Mouse (Mus musculus) neural tube, embryonic 15.5 days (tissue): ENCODE data around the gene Cryzl2. TPM values are rescaled to one million over a fixed set of nuclear protein-coding genes. Genes with fewer than 3 reads are reported as not detected.

Experiments used
- ATAC-seq: fragments of 200-750 bp; cut with Nextera tagmentation; 2 replicates; pipeline ENCODE4 v1.8.0; 2017; ENCODE audit warnings: mild to moderate bottlenecking, moderate TSS enrichment, moderate library complexity; ENCODE audit not compliant: low FRiP score
- H3K27ac ChIP-seq: fragments of 300-500 bp; sonication (generic); replicated peaks from 2 replicates; pipeline ENCODE4 v1.5.1; 2015; ENCODE audit warnings: mild to moderate bottlenecking, inconsistent platforms
- H3K27me3 ChIP-seq: fragments of 300-500 bp; sonication (generic); replicated peaks from 2 replicates; pipeline ENCODE4 v1.6.1; 2015; ENCODE audit warnings: inconsistent platforms
- H3K36me3 ChIP-seq: fragments of 300-500 bp; sonication (generic); 2 replicates; pipeline ENCODE4 v1.6.1; 2015; ENCODE audit warnings: inconsistent platforms
- H3K4me1 ChIP-seq: fragments of 300-500 bp; sonication (generic); 2 replicates; pipeline ENCODE4 v1.6.1; 2015; ENCODE audit warnings: inconsistent platforms
- H3K4me2 ChIP-seq: fragments of 300-500 bp; sonication (generic); 2 replicates; pipeline ENCODE4 v1.6.1; 2015; ENCODE audit warnings: inconsistent platforms, mild to moderate bottlenecking, moderate library complexity
- H3K4me3 ChIP-seq: fragments of 300-500 bp; sonication (generic); replicated peaks from 2 replicates; pipeline ENCODE4 v1.5.1; 2015; ENCODE audit warnings: mild to moderate bottlenecking, inconsistent platforms
- H3K9ac ChIP-seq: fragments of 300-500 bp; sonication (generic); replicated peaks from 2 replicates; pipeline ENCODE4 v1.6.1; 2015; ENCODE audit warnings: mild to moderate bottlenecking, inconsistent platforms
- H3K9me3 ChIP-seq: fragments of 300-500 bp; sonication (generic); replicated peaks from 2 replicates; pipeline ENCODE4 v1.6.1; 2016; ENCODE audit warnings: inconsistent platforms
- WGBS: fragments of 180-500 bp; shearing (Covaris S2); methylation state at CpG from one replicate; pipeline ENCODE4 v1.1.7; 2015; ENCODE audit warnings: mixed read lengths; 5-methylcytosine and 5-hydroxymethylcytosine counted together
- polyA plus RNA-seq: library from polyadenylated mRNA; unstranded; fragments of >200 nt; fragmentation: Nextera tagmentation; extraction: Ambion mirVana; gene quantifications from 2 replicates; pipeline ENCODE4 v1.2.1, GENCODE M21; 2015

The Cryzl2 gene
- polyA plus RNA-seq, 1 experiment from 2014 or later: 6.5 TPM

- H3K27ac ChIP-seq: no peak overlapping the region
- WGBS: 39% methylated on average over 9 of the region's 9 CpGs
- no peak overlapping the region for H3K4me3 ChIP-seq
- H3K9ac ChIP-seq: no peak overlapping the region
- ATAC-seq: no peak
- H3K9me3 ChIP-seq: no peaks in the 10 kb centered on the region
- H3K36me3 ChIP-seq: no peaks in the 10 kb centered on the region
- H3K4me2 ChIP-seq: no peak overlapping the region
- no peaks in the 10 kb centered on the region for H3K4me1 ChIP-seq
- no peaks in the 10 kb centered on the region for H3K27me3 ChIP-seq
Measured at GRCm38 (mm10) chr1:157480090-157480489, 21.7 kb downstream of the Cryzl2 start.

GRCm38 (mm10) chr1:157480901-157481300 lies 22.5 kb downstream of the Cryzl2 start:
- H3K4me3 ChIP-seq: no peak overlapping the region
- 74% methylated on average over 3 of the region's 3 CpGs for WGBS
- H3K4me1 ChIP-seq: no peaks in the 10 kb centered on the region
- no peaks in the 10 kb centered on the region for H3K36me3 ChIP-seq
- ATAC-seq: no peak
- no peak overlapping the region for H3K27ac ChIP-seq
- no peaks in the 10 kb centered on the region for H3K27me3 ChIP-seq
- H3K4me2 ChIP-seq: no peak overlapping the region
- H3K9me3 ChIP-seq: no peaks in the 10 kb centered on the region
- H3K9ac ChIP-seq: no peak overlapping the region

GRCm38 (mm10) chr1:157481666-157482065 lies 23.3 kb downstream of the Cryzl2 start:
- Histone ChIP-seq H3K36me3 (no peaks in the 10 kb centered on the region), H3K4me1 (no peaks in the 10 kb centered on the region), H3K27me3 (no peaks in the 10 kb centered on the region), H3K27ac (no peak overlapping the region), H3K9ac (no peak overlapping the region), H3K4me2 (no peak overlapping the region), H3K9me3 (no peaks in the 10 kb centered on the region), H3K4me3 (no peak overlapping the region)
- WGBS: 93% methylated on average over 6 of the region's 6 CpGs
- ATAC-seq: no peak

GRCm38 (mm10) chr1:157484161-157484560 lies 25.8 kb downstream of the Cryzl2 start:
- Histone ChIP-seq H3K36me3 (no peaks in the 10 kb centered on the region), H3K27ac (no peak overlapping the region), H3K4me1 (no peaks in the 10 kb centered on the region), H3K9ac (no peak overlapping the region), H3K4me2 (no peak overlapping the region), H3K27me3 (no peaks in the 10 kb centered on the region), H3K9me3 (no peaks in the 10 kb centered on the region), H3K4me3 (no peak overlapping the region)
- WGBS: 89% methylated on average over 4 of the region's 4 CpGs
- ATAC-seq: no peak

GRCm38 (mm10) chr1:157500657-157501056 lies 42.3 kb downstream of the Cryzl2 start:
- H3K9me3 ChIP-seq: no peaks in the 10 kb centered on the region
- H3K4me3 ChIP-seq: no peak overlapping the region
- no peaks in the 10 kb centered on the region for H3K27me3 ChIP-seq
- H3K9ac ChIP-seq: no peak overlapping the region
- peak; percentile 35; the same call in 1 of the 2 replicates for ATAC-seq
- 98% methylated on average over 1 of the region's 1 CpGs for WGBS
- no peak overlapping the region for H3K27ac ChIP-seq
- H3K36me3 ChIP-seq: no peaks in the 10 kb centered on the region
- H3K4me1 ChIP-seq: no peaks in the 10 kb centered on the region; the same call in 1 of the 2 replicates
- H3K4me2 ChIP-seq: no peak overlapping the region

- Histone ChIP-seq H3K36me3 (no peaks in the 10 kb centered on the region), H3K4me3 (no peak overlapping the region), H3K27me3 (no peaks in the 10 kb centered on the region), H3K27ac (no peak overlapping the region), H3K4me1 (no peaks in the 10 kb centered on the region; the same call in 1 of the 2 replicates), H3K9ac (no peak overlapping the region), H3K4me2 (no peak overlapping the region), H3K9me3 (no peaks in the 10 kb centered on the region)
- WGBS: 71% methylated on average over 6 of the region's 6 CpGs
- ATAC-seq: no peak; the same call in 1 of the 2 replicates
Measured at GRCm38 (mm10) chr1:157501352-157501945, 43.1 kb downstream of the Cryzl2 start.

GRCm38 (mm10) chr1:157503071-157503470 lies 44.7 kb downstream of the Cryzl2 start:
- Histone ChIP-seq H3K27ac (no peak overlapping the region), H3K4me2 (no peak overlapping the region), H3K27me3 (no peaks in the 10 kb centered on the region), H3K9ac (no peak overlapping the region), H3K36me3 (no peaks in the 10 kb centered on the region), H3K4me1 (peaks cover 4% of the 10 kb centered on the region; the same call in 1 of the 2 replicates), H3K9me3 (no peaks in the 10 kb centered on the region), H3K4me3 (no peak overlapping the region)
- WGBS: 67% methylated on average over 6 of the region's 6 CpGs
- ATAC-seq: no peak

GRCm38 (mm10) chr1:157506522-157506921 lies 48.1 kb downstream of the Cryzl2 start, which contains the start of gene Sec16b:
TSS of gene Sec16b (plus strand) at chr1:157506728.
- WGBS: 21% methylated on average over 5 of the region's 5 CpGs
- ATAC-seq: no peak
- Histone ChIP-seq H3K9ac (no peak within 1 kb of the TSS), H3K4me1 (peaks cover 9% of the 10 kb centered on the region; the same call in 1 of the 2 replicates), H3K4me3 (no peak within 1 kb of the TSS), H3K36me3 (no peaks in the 10 kb centered on the region), H3K27ac (no peak within 1 kb of the TSS), H3K9me3 (no peaks in the 10 kb centered on the region), H3K4me2 (peak within 1 kb of the TSS; percentile 9; the same call in 1 of the 2 replicates), H3K27me3 (0 out of 2 replicates have a peak, but pooled peaks cover 4% of the 10 kb centered on the region)

- 0 out of 2 replicates have a peak, but pooled peaks cover 4% of the 10 kb centered on the region for H3K27me3 ChIP-seq
- WGBS: 17% methylated on average over 4 of the region's 4 CpGs
- H3K9ac ChIP-seq: no peak overlapping the region
- no peak overlapping the region for H3K4me3 ChIP-seq
- peaks cover 9% of the 10 kb centered on the region; the same call in 1 of the 2 replicates for H3K4me1 ChIP-seq
- no peaks in the 10 kb centered on the region for H3K9me3 ChIP-seq
- no peak overlapping the region for H3K27ac ChIP-seq
- 0 out of 2 replicates have a peak, but pooled peaks have one; percentile 55 for ATAC-seq
- H3K36me3 ChIP-seq: no peaks in the 10 kb centered on the region
- peak overlapping the region; percentile 9; the same call in 1 of the 2 replicates for H3K4me2 ChIP-seq
Measured at GRCm38 (mm10) chr1:157506995-157507595, 48.7 kb downstream of the Cryzl2 start.

- no peak overlapping the region for H3K4me3 ChIP-seq
- H3K27ac ChIP-seq: no peak overlapping the region
- H3K4me2 ChIP-seq: no peak overlapping the region
- peaks cover 9% of the 10 kb centered on the region; the same call in 1 of the 2 replicates for H3K4me1 ChIP-seq
- H3K36me3 ChIP-seq: no peaks in the 10 kb centered on the region
- WGBS: 54% methylated on average over 5 of the region's 5 CpGs
- ATAC-seq: no peak
- H3K27me3 ChIP-seq: 0 out of 2 replicates have a peak, but pooled peaks cover 4% of the 10 kb centered on the region
- no peak overlapping the region for H3K9ac ChIP-seq
- no peaks in the 10 kb centered on the region for H3K9me3 ChIP-seq
Measured at GRCm38 (mm10) chr1:157507814-157508213, 49.4 kb downstream of the Cryzl2 start.

GRCm38 (mm10) chr1:157512690-157513448 lies 54.5 kb downstream of the Cryzl2 start:
- WGBS: 69% methylated on average over 11 of the region's 11 CpGs
- Histone ChIP-seq H3K36me3 (no peaks in the 10 kb centered on the region), H3K9ac (no peak overlapping the region), H3K4me3 (no peak overlapping the region), H3K9me3 (no peaks in the 10 kb centered on the region), H3K27ac (no peak overlapping the region), H3K4me1 (peaks cover 11% of the 10 kb centered on the region), H3K4me2 (no peak overlapping the region), H3K27me3 (0 out of 2 replicates have a peak, but pooled peaks cover 4% of the 10 kb centered on the region)
- ATAC-seq: no peak
